Mouse (Mus musculus) liver, embryonic 14.5 days (tissue): ENCODE measurements around the gene Usp12.

Experiments used
- CTCF ChIP-seq: IDR thresholded peaks from 2 replicates; pipeline ENCODE4 v1.5.1; 2016; ENCODE audit warnings: antibody characterized with exemption, low read depth, control low read depth
- EP300 ChIP-seq: IDR thresholded peaks from 2 replicates; pipeline ENCODE4 v1.6.1; 2016; ENCODE audit warnings: antibody characterized with exemption, low read depth

DNA sequence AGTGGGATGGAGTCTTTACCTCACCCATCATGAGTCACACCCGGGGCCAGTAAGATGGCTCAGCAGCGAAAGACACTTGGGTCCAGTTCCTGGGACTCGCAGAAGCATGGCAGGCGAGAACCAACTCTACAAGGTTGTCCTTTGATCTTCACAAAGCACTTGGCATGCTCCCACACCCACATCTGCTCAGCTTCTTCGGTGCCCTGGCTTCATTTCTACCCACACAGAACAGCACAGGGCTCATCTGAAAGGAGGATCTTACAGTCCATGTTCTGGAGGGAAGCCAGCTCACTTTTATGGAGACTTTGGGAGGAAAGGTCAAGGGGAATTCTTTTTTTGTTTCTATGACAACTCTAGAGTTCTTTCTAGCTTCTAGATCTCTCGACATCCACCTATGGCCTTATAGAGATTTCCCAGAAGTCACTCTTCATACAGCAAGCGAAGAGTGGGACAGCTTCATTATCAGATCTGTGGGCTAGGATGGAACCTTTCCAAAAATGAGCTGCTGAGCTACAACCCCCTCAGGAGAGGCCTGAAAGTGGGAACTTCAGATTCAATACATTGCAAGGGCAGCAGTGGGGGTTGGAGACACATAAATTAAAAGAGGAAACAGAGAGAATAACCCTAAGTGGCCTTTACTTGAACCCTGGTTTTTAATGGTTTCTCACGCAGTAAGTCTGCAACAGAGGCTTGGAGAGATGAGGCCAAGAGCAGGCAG, 24.3 kb upstream of the Usp12 start:
- no peak for TF ChIP-seq CTCF
- no peak for TF ChIP-seq EP300
